Mouse (Mus musculus): ENCODE results near the gene Clec12b.
A peak's percentile ranks its signal among the peaks of the same experiment; 100 is the strongest.

Clec12b gene

DNA sequence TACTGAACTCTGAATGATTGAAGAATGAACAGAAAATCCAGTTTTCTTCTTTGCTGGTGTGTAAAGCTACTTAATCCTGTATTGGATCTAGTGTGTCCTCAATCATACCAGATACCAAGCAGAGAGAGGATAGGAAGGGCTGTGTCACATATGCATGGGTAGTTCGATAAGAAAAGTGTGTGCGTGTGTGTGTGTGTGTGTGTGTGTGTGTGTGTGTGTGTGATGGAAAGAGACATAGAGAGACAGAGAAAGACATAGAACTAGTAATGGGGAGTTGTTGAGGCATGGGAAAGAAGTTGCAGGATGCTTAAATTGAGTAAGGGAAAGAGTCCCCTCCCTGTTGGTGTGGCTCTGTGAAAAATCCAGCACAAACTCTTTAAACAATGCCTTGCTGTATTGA lies at the start of gene Clec12b:
TSS of gene Clec12b (minus strand) at position 101 of the 400 bp plus-strand sequence.
- no peak for DNase-seq (ENCODE audit: low read depth, low spot score)

DNA sequence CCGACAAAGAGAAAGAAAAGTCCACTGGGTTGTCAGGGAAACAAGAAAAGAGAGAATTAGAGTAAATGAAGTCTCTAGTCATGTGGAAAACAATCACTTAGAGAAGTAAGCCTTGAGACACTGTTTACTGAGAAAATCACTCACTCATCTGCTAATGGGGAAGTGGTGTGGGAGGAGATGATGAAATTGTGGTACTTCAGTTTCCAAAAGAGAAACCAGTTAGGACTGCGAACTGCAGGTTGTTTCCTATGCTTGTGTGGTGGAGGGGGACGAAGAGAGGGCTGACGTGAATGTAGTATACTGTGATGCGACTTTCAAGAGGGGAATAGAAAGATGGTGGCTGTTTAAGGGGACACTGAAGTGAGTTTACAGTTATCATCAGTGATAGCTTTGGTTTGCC lies 48.6 kb upstream of the Clec12b start:
- peak; percentile 82 for DNase-seq (ENCODE audit: low read depth, low spot score)

DNA sequence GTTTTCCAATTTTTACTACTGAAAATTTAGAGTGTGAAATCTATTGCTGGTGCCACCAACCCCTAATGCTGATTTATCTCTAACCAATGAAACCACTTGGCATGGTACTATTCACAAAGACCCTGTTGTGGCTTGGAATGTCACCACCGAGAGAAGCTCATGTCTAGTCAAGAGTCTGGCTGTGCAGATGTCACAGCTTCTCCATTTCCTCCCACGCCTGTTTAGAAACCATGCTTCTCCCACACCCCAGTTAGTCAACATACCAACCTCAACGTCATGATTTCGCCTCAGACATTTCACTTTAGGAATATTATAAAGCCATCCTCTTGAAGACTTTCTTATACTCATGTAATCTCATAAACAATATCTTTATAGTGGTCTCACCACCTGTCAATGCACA lies 41.6 kb upstream of the Clec12b start:
- DNase-seq (ENCODE audit: low read depth, low spot score) = no peak

DNA sequence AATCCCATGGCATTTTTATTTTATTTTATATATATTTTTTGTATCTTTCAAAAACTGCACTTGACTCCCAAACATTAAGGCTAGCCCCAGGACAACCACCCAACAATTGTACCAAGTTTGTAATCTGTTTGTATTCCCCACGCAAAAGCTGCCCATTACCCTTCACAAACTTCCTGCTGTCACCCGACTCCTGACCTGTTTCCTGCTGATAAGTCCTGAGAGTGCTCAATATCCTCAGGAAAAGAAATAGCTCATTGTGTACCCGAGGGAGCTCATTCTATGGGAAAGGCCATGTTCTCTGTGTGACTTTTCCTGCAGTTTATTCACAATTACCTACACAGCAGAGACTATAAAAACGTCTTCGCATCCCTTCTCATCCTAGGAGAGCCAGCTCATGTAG lies 40.1 kb upstream of the Clec12b start:
- DNase-seq (ENCODE audit: low read depth, low spot score) = no peak

DNA sequence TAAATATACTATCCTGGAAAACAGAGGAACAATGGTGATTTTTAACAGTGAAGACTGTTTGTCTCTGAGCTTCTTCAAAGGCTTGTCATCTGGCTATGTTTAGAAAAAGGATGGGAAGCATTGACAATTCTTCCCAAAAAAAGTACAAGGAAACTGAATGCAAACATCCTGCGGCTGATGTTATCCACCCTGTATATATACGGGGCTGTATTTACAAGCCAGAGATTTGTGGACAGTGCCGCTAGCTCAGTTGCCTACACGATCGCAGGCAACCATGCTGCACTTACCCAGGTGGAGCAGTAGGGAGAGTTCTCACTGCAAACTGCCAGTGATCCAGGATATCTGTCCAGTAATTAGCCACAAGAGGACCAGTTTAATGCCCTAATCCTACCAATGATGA lies 39.5 kb upstream of the Clec12b start:
- DNase-seq (ENCODE audit: low read depth, low spot score) = no peak

DNA sequence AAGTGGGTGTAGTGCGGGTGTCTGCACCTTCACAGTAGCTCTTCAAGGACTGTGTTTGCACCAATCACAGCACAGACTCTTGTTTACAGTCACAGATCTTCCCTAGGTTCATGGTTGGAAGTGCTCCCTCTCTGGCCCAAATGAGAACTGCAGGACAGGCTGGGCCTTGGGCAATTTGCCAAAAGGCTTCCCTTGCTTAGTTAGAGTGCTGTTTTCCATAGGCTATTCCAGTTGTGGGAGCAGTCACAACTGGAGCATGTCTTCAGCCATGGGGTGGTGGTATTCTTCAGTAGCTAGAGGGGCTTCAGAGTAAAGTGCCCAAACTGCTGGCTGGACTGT lies 38.0 kb upstream of the Clec12b start:
- peak; percentile 60 for DNase-seq (ENCODE audit: low read depth, low spot score)

DNA sequence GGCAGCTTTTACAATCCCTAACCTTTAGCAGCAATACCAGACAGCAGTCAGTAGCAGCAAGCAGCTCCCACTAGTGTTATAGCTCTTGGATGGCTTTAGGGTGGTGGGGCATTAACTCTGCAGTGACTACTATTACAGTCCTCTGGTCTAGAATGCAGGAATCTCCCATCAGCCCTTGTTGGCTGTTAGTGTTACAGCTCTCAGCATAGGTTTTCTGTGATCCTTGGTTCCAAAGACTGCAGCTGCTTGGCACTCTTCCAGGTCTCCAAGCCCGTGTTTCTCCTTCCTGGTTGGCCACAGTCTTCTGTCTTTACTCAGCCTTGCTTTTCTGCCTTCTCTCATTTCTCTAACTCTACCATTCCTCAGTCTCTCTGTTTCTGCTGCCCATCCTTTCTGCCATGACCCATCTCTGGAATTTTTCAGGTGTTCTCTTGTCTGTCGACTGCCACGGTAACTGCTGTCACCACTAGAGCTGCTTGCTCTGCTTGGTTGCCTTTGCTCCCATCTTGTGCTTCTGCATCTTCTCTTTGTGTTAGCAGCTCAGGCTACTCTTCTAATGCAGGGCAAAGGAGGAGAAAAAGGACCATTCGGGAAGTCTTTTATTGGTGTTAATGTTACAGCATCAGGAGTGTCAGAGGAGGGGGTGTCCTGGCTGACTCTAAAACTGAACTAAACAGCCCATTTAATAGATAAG lies 37.5 kb upstream of the Clec12b start:
- DNase-seq (ENCODE audit: low read depth, low spot score) = no peak

DNA sequence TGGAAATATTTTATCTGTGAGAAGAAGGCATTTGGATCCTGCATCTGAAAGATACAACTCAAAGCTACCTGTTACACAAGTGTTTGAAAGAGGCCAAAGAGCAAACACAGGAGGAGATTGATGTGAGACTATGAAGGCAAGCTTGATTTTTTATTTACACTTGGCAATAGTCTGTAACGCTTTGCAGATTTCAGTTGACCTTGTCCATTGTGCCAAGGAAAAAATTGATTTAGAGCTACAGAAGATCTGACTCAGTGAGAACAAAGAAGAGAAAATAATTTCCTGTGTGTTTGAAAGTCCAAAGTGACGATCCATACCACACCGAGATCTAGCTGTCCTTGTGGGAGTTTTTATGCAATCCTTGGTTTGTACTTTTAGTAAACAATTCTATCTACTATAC lies 36.6 kb upstream of the Clec12b start:
- no peak for DNase-seq (ENCODE audit: low read depth, low spot score)

DNA sequence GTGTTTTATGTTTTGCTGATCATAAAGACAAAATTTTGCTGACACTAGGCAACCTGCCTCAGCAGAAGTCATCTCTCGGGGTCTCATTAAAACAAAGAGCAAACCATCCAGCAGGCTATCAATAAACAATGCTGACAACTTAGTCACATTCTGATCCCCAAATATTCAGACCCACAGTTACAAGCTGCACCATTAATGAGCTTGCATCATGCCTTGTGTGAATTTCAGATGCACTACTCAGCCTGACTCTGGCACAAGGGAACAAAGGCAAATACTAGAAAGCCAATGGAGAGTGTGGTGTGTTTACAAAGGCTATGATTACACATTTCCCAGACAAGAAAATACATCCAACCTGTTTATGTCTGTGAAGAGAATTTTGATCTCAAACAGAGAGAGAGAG lies 28.5 kb upstream of the Clec12b start:
- DNase-seq (ENCODE audit: low read depth, low spot score) = no peak

DNA sequence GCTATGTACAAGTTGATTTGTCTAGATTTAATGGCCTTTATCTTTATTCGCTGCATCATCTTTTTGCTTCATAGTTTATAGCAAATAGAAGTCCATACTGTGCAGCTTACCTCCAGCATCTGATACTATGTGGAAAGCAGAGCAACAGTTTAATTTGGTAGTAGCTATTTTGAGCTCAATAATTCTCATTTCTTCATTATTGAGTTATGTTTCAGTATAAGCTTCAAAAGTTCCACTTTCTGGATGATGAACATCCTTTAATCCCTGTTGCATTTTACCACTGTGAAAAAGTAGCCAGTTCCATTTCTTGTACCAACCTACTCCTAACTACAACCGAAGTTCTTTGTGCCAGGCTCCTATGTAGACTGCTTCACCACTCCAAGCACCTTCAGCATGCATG lies 22.9 kb upstream of the Clec12b start, which contains the start of gene Clec9a:
TSS of gene Clec9a (plus strand) at position 301 of the 400 bp plus-strand sequence.
- no peak for DNase-seq (ENCODE audit: low read depth, low spot score)

DNA sequence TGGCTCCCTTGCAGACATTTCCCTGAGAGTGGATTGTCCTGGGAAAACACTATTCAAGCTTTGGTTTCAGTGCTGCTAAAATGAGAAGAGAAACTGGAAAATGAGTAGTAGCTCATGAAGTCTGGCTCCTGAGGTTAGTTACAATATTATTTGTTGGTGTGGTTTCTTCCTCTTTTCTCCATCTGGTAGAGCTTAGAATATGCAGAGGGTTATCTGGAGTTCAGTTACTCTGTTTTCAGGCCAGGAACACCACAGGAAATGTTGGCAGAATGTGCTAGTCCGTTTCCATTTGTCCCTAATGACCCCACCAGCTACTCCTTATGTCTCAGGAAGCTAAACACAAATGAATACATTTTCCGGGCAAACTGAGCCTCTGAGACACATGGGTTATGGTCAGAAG lies 21.6 kb upstream of the Clec12b start:
- peak; percentile 85 for DNase-seq (ENCODE audit: low read depth, low spot score)

DNA sequence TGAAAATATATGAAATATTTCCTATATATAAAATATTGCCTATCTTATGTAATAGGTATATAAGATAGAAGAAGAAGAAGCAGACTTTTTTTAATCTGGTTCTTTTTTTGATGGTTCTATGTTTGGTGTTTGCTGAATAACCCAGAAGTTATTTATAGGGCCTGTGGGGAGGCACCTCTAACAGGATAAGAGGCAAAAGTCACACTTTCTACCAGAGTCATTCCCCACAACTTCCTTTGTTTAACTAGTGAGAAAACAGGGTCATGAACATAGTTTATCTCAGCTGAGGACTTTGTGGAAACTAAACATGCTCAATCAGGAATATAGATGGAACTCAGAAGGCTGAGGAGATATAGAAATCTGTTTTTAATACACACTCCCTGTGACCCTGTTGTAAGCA lies 20.3 kb upstream of the Clec12b start:
- peak; percentile 34 for DNase-seq (ENCODE audit: low read depth, low spot score)

DNA sequence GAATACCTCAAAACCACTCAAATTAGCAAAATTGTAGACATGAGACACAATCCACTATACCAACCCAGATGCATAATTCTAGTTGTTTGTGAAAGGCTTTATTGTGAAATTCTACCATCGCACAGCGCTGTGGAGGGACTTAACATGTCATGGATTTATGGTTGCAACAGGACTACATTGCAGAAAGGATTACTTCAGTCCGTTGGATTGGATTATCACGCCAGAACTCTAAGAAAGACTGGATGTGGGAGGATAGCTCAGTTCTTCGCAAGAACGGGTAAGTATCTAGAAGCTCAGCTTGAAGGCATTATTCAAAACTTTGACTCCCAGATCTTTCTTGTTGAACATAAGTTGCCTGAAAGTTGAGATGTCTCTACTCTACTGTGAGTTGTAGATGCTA lies 17.7 kb upstream of the Clec12b start:
- DNase-seq (ENCODE audit: low read depth, low spot score) = no peak

DNA sequence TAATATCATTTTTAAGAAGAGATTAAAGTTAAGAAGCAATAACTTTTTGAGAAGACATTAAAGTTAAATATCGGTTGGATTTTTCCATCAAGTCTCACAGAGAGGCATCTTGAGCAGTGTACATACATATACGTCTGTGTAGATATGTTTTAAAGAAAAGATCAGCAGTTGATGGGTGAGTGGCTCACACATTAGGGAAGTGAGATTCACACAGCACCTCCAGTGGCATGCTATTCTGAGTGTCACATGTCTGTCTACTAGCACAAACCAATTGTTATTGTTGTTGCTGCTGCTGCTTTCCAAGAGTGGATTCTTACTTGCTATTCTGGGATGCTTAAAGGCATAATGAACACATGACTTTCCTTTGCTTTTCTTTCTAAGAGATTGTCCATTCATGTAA lies 16.7 kb upstream of the Clec12b start:
- peak; percentile 61 for DNase-seq (ENCODE audit: low read depth, low spot score)

DNA sequence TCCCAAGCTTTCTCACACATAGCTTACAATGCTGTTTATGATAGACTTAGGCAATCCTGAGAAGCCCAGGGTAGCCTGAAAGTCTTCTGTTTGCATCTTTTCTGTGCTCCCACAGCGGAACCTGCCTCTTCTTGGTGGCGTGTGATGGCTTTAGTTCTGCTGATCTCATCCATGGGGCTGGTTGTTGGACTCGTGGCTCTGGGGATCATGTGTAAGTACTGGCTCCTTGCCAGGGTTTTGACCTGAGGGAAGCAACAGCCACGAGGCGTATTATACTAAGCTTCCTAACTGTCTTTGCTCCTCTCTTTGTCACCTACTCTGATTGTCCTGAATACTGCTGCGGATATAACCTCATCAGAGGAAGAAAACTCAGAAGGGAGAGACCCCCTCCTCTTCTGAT lies 14.3 kb upstream of the Clec12b start:
- no peak for DNase-seq (ENCODE audit: low read depth, low spot score)

DNA sequence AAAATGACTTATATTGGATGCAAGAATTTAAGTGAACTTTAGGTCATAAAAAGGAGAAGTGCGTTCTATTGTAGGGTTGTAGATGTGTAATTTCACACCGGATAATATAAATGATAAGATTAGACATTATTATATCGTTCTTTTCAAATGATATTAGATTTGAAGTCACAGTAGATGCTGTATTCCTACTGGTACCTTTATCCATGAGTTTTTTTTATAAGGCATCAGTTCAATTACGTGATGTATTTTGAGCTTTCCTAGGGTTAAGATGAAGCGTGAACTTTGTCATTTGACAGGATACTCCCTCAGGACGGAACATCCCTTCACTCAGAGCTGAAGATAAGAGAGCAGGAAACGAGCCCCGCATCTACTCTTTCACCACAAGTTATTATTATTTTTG lies 11.3 kb upstream of the Clec12b start, which contains the start of gene Clec1b:
TSS of gene Clec1b (plus strand) at position 301 of the 400 bp plus-strand sequence.
- DNase-seq (ENCODE audit: low read depth, low spot score) = no peak

DNA sequence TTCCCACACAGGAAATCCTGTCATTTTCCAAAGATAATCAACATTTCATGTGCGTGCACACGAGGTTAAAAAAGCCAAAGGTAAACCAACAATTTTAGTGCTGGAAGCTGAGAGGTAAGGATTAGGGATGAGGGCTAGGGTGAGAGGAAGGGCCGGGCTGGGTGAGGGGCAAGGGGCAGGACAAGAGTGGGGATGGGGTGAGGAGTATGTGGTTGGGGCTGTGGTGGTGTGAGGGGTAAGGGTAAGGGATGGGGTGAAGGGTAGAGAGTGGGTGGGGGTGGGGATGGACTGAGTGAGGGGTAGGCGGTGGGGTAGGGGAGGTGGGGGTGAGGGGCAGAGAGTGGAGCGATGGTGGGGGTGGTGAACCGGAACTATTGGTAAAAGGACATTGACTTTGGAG lies 8.1 kb upstream of the Clec12b start:
- no peak for DNase-seq (ENCODE audit: low read depth, low spot score)

DNA sequence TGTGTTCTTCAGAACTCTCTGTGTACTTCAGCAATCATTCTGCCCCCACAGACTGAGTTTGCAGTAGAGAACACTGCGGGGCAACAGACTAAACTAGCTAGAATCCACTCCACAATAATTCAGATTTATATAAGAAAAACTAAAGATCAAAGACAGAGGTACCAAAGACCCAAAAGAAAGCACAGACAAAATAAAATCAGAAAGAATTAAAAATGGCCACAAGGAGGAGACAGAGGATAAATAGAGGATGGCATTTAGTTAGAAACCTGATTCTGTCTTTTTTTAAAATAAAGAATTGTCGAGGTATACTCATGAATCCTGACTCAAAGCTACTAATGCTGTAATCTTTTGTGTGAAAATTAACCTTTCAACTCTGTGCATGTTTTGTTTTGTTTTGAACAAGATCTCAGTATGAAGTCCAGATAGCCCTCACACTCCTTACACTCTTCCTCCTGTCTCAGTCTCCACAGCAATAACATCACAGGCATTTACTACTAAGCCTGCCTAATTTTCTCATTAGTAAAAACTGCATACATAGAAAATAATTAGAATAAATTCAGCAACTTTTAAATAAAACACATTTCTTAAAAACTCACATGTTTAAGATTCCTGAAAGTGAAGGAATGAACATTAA lies 7.5 kb upstream of the Clec12b start:
- DNase-seq (ENCODE audit: low read depth, low spot score) = peak; percentile 56

DNA sequence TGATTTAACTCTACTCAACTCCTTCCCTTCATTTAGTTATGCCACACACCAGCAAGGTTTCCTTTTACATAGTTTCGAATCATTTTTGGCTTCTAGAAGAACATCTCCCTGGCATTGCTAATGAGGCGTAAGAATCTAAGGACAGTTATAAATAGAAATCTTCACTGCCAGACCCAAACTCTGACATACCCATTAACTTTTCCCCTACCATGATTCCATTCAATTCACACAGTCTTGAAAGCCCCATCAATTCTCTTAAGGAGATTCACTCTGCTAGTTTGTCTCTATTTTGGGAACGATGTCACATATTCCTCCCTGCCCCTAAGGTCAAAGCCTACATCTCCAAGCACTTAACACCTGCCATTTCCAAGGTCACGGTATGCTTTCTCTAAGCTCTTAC lies 674 bp downstream of the Clec12b start:
- no peak for DNase-seq (ENCODE audit: low read depth, low spot score)

DNA sequence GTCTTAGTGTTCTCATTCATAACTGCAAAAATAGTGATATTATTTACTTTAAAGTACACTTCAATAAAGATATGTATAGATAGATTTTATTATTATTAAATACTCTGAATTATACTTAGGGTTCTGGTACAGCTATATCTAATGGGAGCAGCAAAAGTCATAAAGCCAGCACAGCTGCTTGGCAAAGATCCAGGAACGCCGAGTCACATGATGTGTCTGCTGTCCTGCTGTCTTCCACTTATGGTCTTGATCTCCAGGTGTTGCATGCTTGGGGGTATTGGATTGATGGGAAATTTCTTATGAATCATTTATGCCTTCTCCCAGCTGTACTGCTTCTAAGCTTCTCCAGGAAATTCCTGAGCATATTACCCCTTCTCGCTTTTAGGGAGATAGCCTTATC lies 2.2 kb downstream of the Clec12b start:
- no peak for DNase-seq (ENCODE audit: low read depth, low spot score)

DNA sequence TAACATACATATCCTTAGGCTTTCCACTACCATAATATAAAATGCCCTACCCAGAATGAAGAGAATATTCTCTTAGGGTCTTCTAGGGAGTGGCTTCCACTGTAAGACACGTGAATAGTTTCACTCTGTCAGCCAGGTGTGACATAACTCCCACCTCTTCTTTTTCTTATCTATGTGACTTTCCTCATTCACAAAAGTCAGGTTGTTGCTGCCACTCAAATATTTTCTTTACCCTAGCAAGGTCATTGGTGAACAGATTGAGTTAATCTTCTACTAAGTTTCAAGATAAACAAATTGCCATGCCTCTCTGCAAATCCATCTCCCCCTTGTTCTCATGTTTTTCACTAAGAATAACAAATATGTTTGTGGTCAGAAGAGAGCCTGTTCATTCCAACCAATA lies 3.9 kb downstream of the Clec12b start:
- no peak for DNase-seq (ENCODE audit: low read depth, low spot score)

DNA sequence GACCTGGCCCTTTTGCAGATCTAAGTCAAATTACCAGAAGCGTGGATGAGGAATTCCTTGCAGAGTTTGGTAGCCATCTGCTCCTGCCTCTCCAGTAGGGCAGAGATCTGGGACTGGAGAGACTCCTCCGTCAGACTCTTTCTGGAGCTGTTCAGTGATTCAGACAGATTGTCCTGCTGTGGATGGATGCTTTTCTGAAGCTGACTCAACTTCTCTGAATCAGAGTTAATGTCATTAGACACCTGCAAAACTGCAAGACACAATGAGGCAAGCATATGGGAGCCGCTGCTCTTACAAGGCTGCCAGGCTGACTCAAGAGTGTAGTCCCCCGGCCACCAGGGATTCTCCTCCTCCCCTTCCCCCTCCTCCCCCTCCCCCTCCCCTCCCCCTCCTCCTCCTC lies 5.2 kb downstream of the Clec12b start:
- no peak for DNase-seq (ENCODE audit: low read depth, low spot score)

DNA sequence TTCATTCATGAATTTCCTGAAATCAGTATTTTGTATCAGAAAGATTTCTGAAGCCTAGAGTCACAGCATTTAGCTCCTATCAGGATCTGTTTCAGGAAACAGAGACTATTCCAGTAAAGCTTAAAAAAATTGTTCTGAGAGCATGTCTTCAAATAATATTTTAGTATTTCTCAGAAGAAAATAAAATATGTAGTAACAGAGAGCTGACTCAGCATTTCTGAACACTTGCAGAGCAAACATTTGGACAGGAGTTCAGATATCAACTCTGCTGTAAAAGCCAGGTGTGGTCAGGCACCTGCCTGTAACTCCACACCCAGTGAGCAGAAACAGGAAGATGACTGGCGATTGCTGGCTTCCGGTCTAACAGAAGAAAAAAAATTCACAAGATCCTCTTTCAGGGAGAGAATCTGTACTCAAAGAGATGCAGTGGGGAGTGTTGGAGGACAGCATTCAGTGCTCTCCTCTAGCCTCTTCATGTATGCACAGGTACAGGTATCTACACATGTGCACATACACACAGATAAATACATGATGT lies 10.7 kb downstream of the Clec12b start:
- peak; percentile 82 for DNase-seq (ENCODE audit: low read depth, low spot score)

Data from A20 (cell line).